Mouse (Mus musculus) spleen, adult 2 months (tissue): ENCODE data around the gene Btbd7.

Experiments
- CTCF ChIP-seq: fragments of 200-500 bp; IDR thresholded peaks from 2 replicates; pipeline ENCODE4 v1.5.1; 2011; ENCODE audit warnings: mild to moderate bottlenecking, inconsistent platforms; ENCODE audit not compliant: insufficient read depth, insufficient read length, insufficient replicate concordance; ENCODE audit errors: extremely low read depth
- POLR2A ChIP-seq: fragments of 200-500 bp; IDR thresholded peaks from 2 replicates; pipeline ENCODE4 v1.6.1; 2011; ENCODE audit warnings: low read depth, low read length, inconsistent platforms

DNA sequence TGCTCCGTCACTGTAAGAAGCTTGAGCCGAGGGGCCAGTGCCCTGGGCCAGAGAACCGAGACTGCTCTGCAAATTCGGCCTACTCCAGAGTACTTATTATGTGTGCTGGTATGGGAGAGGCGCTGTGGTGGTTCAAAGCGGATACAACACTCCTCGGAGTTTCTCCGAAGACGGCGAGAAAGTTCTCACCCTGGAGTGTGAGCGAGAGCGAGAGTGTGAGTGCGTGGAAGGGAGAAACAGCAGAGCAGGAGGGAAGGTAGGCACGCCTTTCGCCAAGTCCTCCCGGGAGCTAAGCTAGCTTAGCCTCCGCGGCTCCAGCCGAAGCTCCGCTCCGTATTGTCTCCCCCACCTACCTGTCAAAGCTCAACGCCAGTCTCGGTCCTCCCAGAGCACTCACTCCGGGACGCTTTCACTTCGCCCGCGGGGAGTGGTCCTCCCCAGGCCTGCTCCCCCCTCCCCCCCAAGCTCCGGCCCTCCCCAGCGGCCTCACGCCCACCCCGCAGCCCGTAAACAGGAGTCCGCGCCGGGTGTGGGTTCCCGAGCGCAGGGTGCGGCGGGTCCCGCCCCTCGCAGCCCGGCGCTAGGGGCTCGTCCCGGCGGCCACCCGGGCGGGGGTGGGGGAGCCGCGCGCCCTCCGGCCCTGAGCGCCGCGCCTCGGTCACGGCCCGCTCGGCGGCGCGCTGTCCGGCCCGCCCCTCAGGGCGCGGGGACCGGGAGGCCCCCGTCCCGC is 805 bp downstream of the Btbd7 start:
- TF ChIP-seq CTCF (no peak), POLR2A (no peak)
